Mouse (Mus musculus) liver, postnatal 0 days (tissue): ENCODE data around the gene Tkt. TPM values are rescaled to one million over a fixed set of nuclear protein-coding genes. Genes with fewer than 3 reads are reported as not detected.

Experiments
- ATAC-seq: fragments of 200-750 bp; cut with Nextera tagmentation; 2 replicates; pipeline ENCODE4 v1.8.0; 2017; ENCODE audit warnings: mild to moderate bottlenecking, moderate library complexity
- DNase-seq: peaks from one replicate; pipeline ENCODE4 v3.0.0-alpha.2; 2016
- H3K27ac ChIP-seq: fragments of 300-500 bp; sonication (generic); 2 replicates; pipeline ENCODE4 v1.5.1; 2014; ENCODE audit warnings: antibody characterized with exemption, moderate library complexity, mild to moderate bottlenecking, low read depth
- H3K27me3 ChIP-seq: fragments of 300-500 bp; sonication (generic); 2 replicates; pipeline ENCODE4 v1.6.1; 2014; ENCODE audit warnings: low read length, control low read depth, mixed read lengths; ENCODE audit not compliant: insufficient read depth
- H3K36me3 ChIP-seq: fragments of 300-500 bp; sonication (generic); replicated peaks from 2 replicates; pipeline ENCODE4 v1.6.1; 2014; ENCODE audit warnings: mild to moderate bottlenecking, control low read depth, low read length, moderate library complexity, mixed read lengths; ENCODE audit not compliant: insufficient read depth
- H3K4me1 ChIP-seq: fragments of 300-500 bp; sonication (generic); 2 replicates; pipeline ENCODE4 v1.6.1; 2014; ENCODE audit warnings: antibody characterized with exemption, mild to moderate bottlenecking, control low read depth; ENCODE audit not compliant: insufficient read depth
- H3K4me2 ChIP-seq: fragments of 300-500 bp; sonication (generic); 2 replicates; pipeline ENCODE4 v1.6.1; 2014; ENCODE audit warnings: low read depth, mild to moderate bottlenecking, low read length, moderate library complexity, mixed read lengths
- H3K4me3 ChIP-seq: fragments of 300-500 bp; sonication (generic); 2 replicates; pipeline ENCODE4 v1.5.1; 2014; ENCODE audit warnings: low read depth, low read length
- H3K9ac ChIP-seq: fragments of 300-500 bp; sonication (generic); replicated peaks from 2 replicates; pipeline ENCODE4 v1.6.1; 2014; ENCODE audit warnings: mild to moderate bottlenecking, moderate library complexity
- H3K9me3 ChIP-seq: fragments of 300-500 bp; sonication (generic); 2 replicates; pipeline ENCODE4 v1.6.1; 2016; ENCODE audit warnings: mild to moderate bottlenecking, control low read depth, low read length, mixed read lengths
- CTCF ChIP-seq: sonication (generic); IDR thresholded peaks from 2 replicates; pipeline ENCODE4 v1.5.1; 2016; ENCODE audit warnings: antibody characterized with exemption, low read depth
- EP300 ChIP-seq: IDR thresholded peaks from 2 replicates; pipeline ENCODE4 v1.6.1; 2016; ENCODE audit warnings: antibody characterized with exemption, low read depth, mild to moderate bottlenecking
- WGBS: fragments of 180-500 bp; shearing (Covaris S2); extraction: QIAGEN DNeasy Blood & Tissue Kit; methylation state at CpG from one replicate; pipeline ENCODE4 v1.1.7; 2014; ENCODE audit not compliant: insufficient replicate concordance; 5-methylcytosine and 5-hydroxymethylcytosine counted together
- polyA plus RNA-seq: library from polyadenylated mRNA; unstranded; fragments of >200 nt; fragmentation: Nextera tagmentation; extraction: Ambion mirVana; gene quantifications from 2 replicates; pipeline ENCODE4 v1.2.1, GENCODE M21; 2015

The Tkt gene
- polyA plus RNA-seq, 1 experiment from 2014 or later: 110 TPM

- Histone ChIP-seq H3K4me2 (no peak overlapping the region), H3K9ac (no peak overlapping the region), H3K36me3 (peaks cover 13% of the 10 kb centered on the region), H3K27ac (no peak overlapping the region), H3K27me3 (no peaks in the 10 kb centered on the region), H3K4me1 (peaks cover 3% of the 10 kb centered on the region; the same call in 1 of the 2 replicates), H3K4me3 (no peak overlapping the region), H3K9me3 (no peaks in the 10 kb centered on the region)
- 38% methylated on average over 5 of the region's 5 CpGs for WGBS
- no peak for DNase-seq
- ATAC-seq: peak; percentile 17; the same call in 1 of the 2 replicates
- no peak for TF ChIP-seq CTCF
- no peak for TF ChIP-seq EP300
These were observed 31.0 kb downstream of the Tkt start for GRCm38 (mm10) chr14:30579180-30579579.

DNA sequence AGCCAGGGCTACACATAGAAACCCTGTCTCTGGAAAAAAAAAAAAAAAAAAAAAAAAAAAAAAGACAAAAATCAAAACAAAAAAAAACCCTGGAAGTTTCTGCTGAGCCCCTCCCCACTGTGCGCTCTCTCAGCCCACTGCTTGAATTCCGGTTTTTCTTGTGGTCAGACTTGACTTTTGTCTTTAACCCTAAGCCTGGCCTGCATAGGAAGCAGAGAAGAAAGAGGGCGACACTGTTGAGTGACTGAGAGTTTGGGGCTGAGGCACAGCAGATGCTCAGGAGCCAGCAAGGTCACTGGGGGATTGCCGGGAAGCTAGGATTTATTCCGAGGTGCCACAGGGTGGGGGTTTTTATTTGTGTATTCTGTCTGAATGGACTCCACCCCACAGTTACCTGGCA is 31.7 kb downstream of the Tkt start:
- peaks cover 12% of the 10 kb centered on the region for H3K36me3 ChIP-seq
- ATAC-seq (no peak), DNase-seq (no peak)
- no peaks in the 10 kb centered on the region for H3K9me3 ChIP-seq
- H3K9ac ChIP-seq: no peak overlapping the region
- no peak overlapping the region for H3K4me2 ChIP-seq
- WGBS: 31% methylated on average over 5 of the region's 5 CpGs
- no peaks in the 10 kb centered on the region for H3K27me3 ChIP-seq
- no peak overlapping the region for H3K27ac ChIP-seq
- TF ChIP-seq CTCF: no peak
- no peak for TF ChIP-seq EP300
- H3K4me3 ChIP-seq: no peak overlapping the region
- H3K4me1 ChIP-seq: peaks cover 8% of the 10 kb centered on the region

GRCm38 (mm10) chr14:30581238-30581637 is 33.1 kb downstream of the Tkt start:
- H3K4me2 ChIP-seq: no peak overlapping the region
- H3K27me3 ChIP-seq: no peaks in the 10 kb centered on the region
- H3K4me1 ChIP-seq: peaks cover 8% of the 10 kb centered on the region
- ATAC-seq: no peak
- H3K4me3 ChIP-seq: no peak overlapping the region
- H3K9ac ChIP-seq: no peak overlapping the region
- DNase-seq: no peak
- H3K36me3 ChIP-seq: no peaks in the 10 kb centered on the region
- TF ChIP-seq CTCF (no peak), EP300 (no peak)
- H3K27ac ChIP-seq: no peak overlapping the region
- WGBS: 79% methylated on average over 1 of the region's 1 CpGs
- no peaks in the 10 kb centered on the region for H3K9me3 ChIP-seq

GRCm38 (mm10) chr14:30584077-30584476 is 35.9 kb downstream of the Tkt start:
- Histone ChIP-seq H3K4me1 (peaks cover 5% of the 10 kb centered on the region), H3K27ac (no peak overlapping the region), H3K27me3 (no peaks in the 10 kb centered on the region), H3K9ac (no peak overlapping the region; the same call in 1 of the 2 replicates), H3K36me3 (no peaks in the 10 kb centered on the region), H3K9me3 (no peaks in the 10 kb centered on the region), H3K4me2 (no peak overlapping the region), H3K4me3 (no peak overlapping the region)
- TF ChIP-seq CTCF (no peak), EP300 (no peak)
- no peak for DNase-seq
- ATAC-seq: no peak
- 45% methylated on average over 2 of the region's 2 CpGs for WGBS

GRCm38 (mm10) chr14:30584497-30585251 is 36.5 kb downstream of the Tkt start:
- WGBS: 40% methylated on average over 19 of the region's 19 CpGs
- Histone ChIP-seq H3K4me1 (peaks cover 5% of the 10 kb centered on the region), H3K9me3 (no peaks in the 10 kb centered on the region), H3K27ac (no peak overlapping the region), H3K4me3 (no peak overlapping the region), H3K27me3 (no peaks in the 10 kb centered on the region), H3K36me3 (no peaks in the 10 kb centered on the region), H3K9ac (peak overlapping the region; percentile 21; the same call in 1 of the 2 replicates), H3K4me2 (no peak overlapping the region)
- no peak for DNase-seq
- no peak for ATAC-seq
- no peak for TF ChIP-seq EP300
- TF ChIP-seq CTCF: no peak

- no peak overlapping the region for H3K27ac ChIP-seq
- no peak overlapping the region for H3K9ac ChIP-seq
- H3K27me3 ChIP-seq: no peaks in the 10 kb centered on the region
- no peak for TF ChIP-seq CTCF
- TF ChIP-seq EP300: no peak
- H3K4me2 ChIP-seq: no peak overlapping the region
- H3K4me3 ChIP-seq: no peak overlapping the region
- peaks cover 5% of the 10 kb centered on the region for H3K4me1 ChIP-seq
- 79% methylated on average over 5 of the region's 5 CpGs for WGBS
- DNase-seq: no peak
- no peaks in the 10 kb centered on the region for H3K9me3 ChIP-seq
- no peak for ATAC-seq
- no peaks in the 10 kb centered on the region for H3K36me3 ChIP-seq
These were observed 37.2 kb downstream of the Tkt start for GRCm38 (mm10) chr14:30585323-30585722.
